Mouse (Mus musculus) heart, embryonic 16.5 days (tissue): Measurements from ENCODE around the gene Enpp6. TPM values are rescaled to one million over a fixed set of nuclear protein-coding genes. Genes with fewer than 3 reads are reported as not detected.

Source experiments
- ATAC-seq: fragments of 200-750 bp; cut with Nextera tagmentation; replicated peaks from 2 replicates; pipeline ENCODE4 v1.8.0; 2017; ENCODE audit warnings: moderate number of reproducible peaks; ENCODE audit not compliant: insufficient read depth, low FRiP score; ENCODE audit errors: extremely low read depth
- H3K27ac ChIP-seq: fragments of 300-500 bp; sonication (generic); 2 replicates; pipeline ENCODE4 v1.5.1; 2014; ENCODE audit warnings: mild to moderate bottlenecking, low read length, control low read depth, moderate library complexity
- H3K27me3 ChIP-seq: fragments of 300-500 bp; sonication (generic); 2 replicates; pipeline ENCODE4 v1.6.1; 2014; ENCODE audit warnings: low read length, mixed read lengths; ENCODE audit not compliant: control insufficient read depth, insufficient read depth
- H3K36me3 ChIP-seq: fragments of 300-500 bp; sonication (generic); 2 replicates; pipeline ENCODE4 v1.6.1; 2014; ENCODE audit not compliant: control insufficient read depth, insufficient read depth
- H3K4me1 ChIP-seq: fragments of 300-500 bp; sonication (generic); 2 replicates; pipeline ENCODE4 v1.6.1; 2014; ENCODE audit warnings: low read length, mixed read lengths; ENCODE audit not compliant: control insufficient read depth, insufficient read depth
- H3K4me2 ChIP-seq: fragments of 300-500 bp; sonication (generic); 2 replicates; pipeline ENCODE4 v1.6.1; 2014; ENCODE audit warnings: low read depth, mild to moderate bottlenecking, control low read depth, low read length
- H3K4me3 ChIP-seq: fragments of 300-500 bp; sonication (generic); 2 replicates; pipeline ENCODE4 v1.5.1; 2014; ENCODE audit warnings: mild to moderate bottlenecking, control low read depth, low read length
- H3K9ac ChIP-seq: fragments of 300-500 bp; sonication (generic); 2 replicates; pipeline ENCODE4 v1.6.1; 2014; ENCODE audit warnings: low read length, control low read depth
- H3K9me3 ChIP-seq: fragments of 300-500 bp; sonication (generic); replicated peaks from 2 replicates; pipeline ENCODE4 v1.6.1; 2016; ENCODE audit warnings: low read length; ENCODE audit not compliant: control insufficient read depth
- WGBS: fragments of 180-500 bp; shearing (Covaris S2); extraction: QIAGEN DNeasy Blood & Tissue Kit; methylation state at CpG from one replicate; pipeline ENCODE4 v1.1.7; 2014; 5-methylcytosine and 5-hydroxymethylcytosine counted together
- polyA plus RNA-seq: library from polyadenylated mRNA; unstranded; fragments of >200 nt; fragmentation: Nextera tagmentation; extraction: Ambion mirVana; gene quantifications from 2 replicates; pipeline ENCODE4 v1.2.1, GENCODE M21; 2015

Enpp6 gene
- polyA plus RNA-seq, 1 experiment from 2014 or later: 3.2 TPM

DNA sequence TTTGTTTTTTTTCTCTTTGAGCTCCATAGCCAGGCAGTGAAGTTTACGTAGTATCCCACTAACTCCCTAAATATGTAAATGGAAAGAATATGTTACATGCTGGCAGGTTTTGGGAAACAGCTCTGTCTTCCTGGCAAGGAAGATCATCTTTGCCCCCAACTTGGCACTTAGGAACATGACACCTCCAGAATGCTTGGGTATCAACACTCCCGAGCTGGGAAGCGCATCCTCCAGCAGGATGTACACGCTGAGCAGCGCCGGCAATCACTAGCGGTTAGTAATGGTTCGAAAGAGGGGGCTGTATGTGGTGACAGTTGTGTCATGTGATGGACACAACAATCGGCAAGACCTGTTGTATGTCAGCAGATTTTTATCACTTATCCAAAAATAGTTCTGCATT, 80.4 kb downstream of the Enpp6 start:
- Histone ChIP-seq H3K4me2 (no peak overlapping the region), H3K27ac (no peak overlapping the region), H3K36me3 (no peaks in the 10 kb centered on the region), H3K27me3 (no peaks in the 10 kb centered on the region), H3K4me1 (no peaks in the 10 kb centered on the region), H3K4me3 (no peak overlapping the region), H3K9ac (no peak overlapping the region), H3K9me3 (no peaks in the 10 kb centered on the region)
- ATAC-seq: no peak
- 82% methylated on average over 9 of the region's 9 CpGs for WGBS

DNA sequence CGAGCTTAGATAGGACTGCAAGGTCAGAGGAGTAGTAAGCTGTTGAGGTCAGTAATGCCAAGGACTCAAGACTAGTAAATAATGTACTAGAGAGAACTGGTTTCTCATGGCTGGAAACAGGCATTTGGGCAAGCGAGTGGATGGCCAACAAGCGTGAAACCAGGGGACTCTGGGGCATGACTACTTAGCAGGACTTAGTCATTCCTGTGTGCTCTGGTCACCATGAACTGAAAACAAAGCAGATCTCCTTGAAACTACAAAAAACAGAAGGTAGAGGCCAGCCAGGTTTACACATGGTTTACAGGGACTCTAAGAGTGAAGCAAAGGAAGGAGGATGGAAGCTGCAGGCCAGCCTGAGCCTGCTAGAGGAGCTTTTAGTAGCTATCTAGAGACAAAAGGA, 82.9 kb downstream of the Enpp6 start:
- no peak overlapping the region for H3K27ac ChIP-seq
- H3K27me3 ChIP-seq: no peaks in the 10 kb centered on the region
- peaks cover 3% of the 10 kb centered on the region for H3K9me3 ChIP-seq
- H3K4me3 ChIP-seq: no peak overlapping the region
- H3K4me1 ChIP-seq: no peaks in the 10 kb centered on the region
- H3K4me2 ChIP-seq: no peak overlapping the region
- ATAC-seq: no peak
- no peak overlapping the region for H3K9ac ChIP-seq
- WGBS: 80% methylated on average over 3 of the region's 3 CpGs
- H3K36me3 ChIP-seq: no peaks in the 10 kb centered on the region

DNA sequence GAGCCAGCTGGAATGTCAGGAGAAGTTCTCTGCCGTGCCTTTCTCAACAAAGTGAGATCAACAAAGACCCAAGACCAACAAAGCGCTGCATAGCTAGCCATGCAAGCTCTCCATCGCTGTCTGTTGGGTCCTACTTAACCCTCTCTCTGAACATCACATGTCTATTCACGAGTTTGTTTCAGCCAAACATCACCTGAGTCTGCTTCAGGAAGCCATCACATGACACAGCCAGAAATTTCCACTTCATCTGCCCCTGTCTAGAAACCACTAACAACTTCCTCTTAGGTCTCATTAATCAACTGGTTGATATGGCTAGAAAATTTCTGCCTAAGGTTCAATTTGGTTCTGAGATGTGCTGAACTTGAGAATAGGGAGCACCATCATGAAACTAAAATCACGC, 85.3 kb downstream of the Enpp6 start:
- H3K4me3 ChIP-seq: no peak overlapping the region
- H3K9ac ChIP-seq: no peak overlapping the region
- H3K4me2 ChIP-seq: no peak overlapping the region
- H3K27ac ChIP-seq: no peak overlapping the region
- WGBS: 75% methylated on average over 5 of the region's 5 CpGs
- ATAC-seq: no peak
- H3K36me3 ChIP-seq: no peaks in the 10 kb centered on the region
- no peaks in the 10 kb centered on the region for H3K27me3 ChIP-seq
- peaks cover 3% of the 10 kb centered on the region for H3K9me3 ChIP-seq
- H3K4me1 ChIP-seq: no peaks in the 10 kb centered on the region

DNA sequence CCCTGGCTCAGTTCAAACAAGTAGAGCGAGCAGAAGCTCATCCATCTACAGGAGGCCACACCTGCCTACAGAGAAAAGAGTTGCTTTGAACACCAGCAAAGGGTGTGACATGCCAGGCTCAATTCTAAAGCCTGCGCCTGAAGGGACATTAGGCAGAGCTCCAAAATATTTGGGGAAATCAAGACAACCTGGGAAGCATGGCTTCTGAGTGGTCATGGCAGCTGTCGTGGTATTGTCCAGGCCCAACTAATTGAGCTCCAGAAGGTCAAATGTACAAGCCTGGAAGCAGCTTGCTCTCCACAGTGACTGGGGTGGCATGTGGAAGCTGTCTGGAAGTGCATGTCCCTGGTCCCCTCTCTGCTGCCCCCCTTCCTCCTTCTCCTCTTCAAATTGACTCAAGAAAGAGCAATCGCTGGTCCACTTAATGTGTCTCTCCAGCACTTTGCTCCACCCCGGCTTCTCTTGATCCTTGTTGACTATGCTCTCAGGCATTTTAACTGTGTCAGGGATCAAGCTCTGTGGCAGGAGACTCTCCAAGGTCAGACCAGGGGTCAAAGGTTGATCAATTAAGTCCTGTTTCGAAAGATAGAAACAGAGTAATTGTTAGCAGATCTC, 89.4 kb downstream of the Enpp6 start:
- H3K36me3 ChIP-seq: no peaks in the 10 kb centered on the region
- no peaks in the 10 kb centered on the region for H3K27me3 ChIP-seq
- H3K4me3 ChIP-seq: no peak overlapping the region
- 72% methylated on average over 6 of the region's 6 CpGs for WGBS
- H3K9me3 ChIP-seq: peaks cover 3% of the 10 kb centered on the region
- H3K27ac ChIP-seq: no peak overlapping the region
- no peaks in the 10 kb centered on the region for H3K4me1 ChIP-seq
- ATAC-seq: no peak
- no peak overlapping the region for H3K9ac ChIP-seq
- no peak overlapping the region for H3K4me2 ChIP-seq

DNA sequence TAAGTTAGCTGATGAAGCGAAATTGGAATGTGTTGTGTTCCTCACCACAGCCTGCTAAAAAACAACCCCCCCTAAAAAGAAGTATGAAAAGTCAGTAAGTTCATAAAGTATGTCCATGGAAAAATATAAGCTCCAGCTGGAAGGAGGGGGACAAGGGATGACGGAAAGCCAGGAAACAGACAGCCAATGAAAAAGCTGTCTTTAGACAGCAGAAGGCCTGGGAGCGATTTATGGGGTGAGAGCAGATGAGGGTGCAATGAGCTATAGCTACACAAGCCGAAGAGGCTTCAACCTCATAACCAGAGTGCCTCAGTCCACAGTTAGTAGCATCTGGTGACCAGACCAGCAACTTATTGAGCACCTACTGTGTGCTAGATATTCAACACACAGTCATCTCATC, 93.3 kb downstream of the Enpp6 start:
- Histone ChIP-seq H3K4me2 (no peak overlapping the region), H3K4me3 (no peak overlapping the region), H3K27me3 (no peaks in the 10 kb centered on the region), H3K36me3 (no peaks in the 10 kb centered on the region), H3K9me3 (no peaks in the 10 kb centered on the region; the same call in 1 of the 2 replicates), H3K4me1 (no peaks in the 10 kb centered on the region), H3K9ac (no peak overlapping the region), H3K27ac (no peak overlapping the region)
- no peak for ATAC-seq
- WGBS: 69% methylated on average over 4 of the region's 4 CpGs

DNA sequence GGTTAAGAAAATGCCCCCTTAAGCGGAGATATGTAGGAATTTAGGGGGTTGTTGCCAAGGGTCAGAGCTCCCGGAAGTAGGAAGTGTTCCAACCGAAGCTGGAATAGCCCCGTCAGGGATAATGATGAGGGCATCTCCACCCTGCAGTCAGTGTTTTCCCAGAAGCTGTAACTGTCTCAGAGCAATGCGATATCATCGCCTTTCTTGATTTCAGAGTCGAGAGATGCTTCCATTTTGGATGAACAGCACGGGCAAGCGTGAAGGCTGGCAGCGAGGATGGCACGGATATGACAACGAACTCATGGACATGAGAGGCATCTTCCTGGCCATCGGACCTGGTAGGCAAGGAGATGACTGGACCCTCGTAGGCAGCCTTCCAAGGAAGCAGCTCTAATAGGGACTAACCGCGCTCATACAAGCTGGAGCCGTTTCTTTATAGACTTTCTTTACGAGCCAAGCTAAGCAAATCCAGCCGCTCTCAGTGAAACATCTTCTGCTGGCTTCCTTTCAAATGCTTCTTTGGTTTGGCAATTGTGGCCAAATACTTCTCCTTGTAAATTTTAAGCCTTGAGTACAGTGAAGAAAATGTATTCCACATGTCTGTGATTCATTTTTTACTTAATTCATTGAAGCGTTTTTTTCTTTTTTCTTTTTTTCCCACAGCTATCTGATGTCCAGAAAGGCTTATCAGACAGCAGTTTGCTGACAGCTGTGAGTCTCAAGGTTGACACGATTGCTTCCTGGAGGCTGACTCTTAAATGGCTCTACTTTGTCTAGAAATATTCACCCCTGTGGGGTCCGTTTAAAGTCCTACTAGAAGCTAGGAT, 95.7 kb downstream of the Enpp6 start:
- H3K36me3 ChIP-seq: no peaks in the 10 kb centered on the region
- H3K9ac ChIP-seq: no peak overlapping the region
- no peaks in the 10 kb centered on the region for H3K27me3 ChIP-seq
- peak overlapping the region; percentile 21; the same call in 1 of the 2 replicates for H3K4me2 ChIP-seq
- no peak overlapping the region for H3K4me3 ChIP-seq
- WGBS: 72% methylated on average over 22 of the region's 22 CpGs
- no peaks in the 10 kb centered on the region for H3K4me1 ChIP-seq
- ATAC-seq: no peak
- no peak overlapping the region for H3K27ac ChIP-seq
- no peaks in the 10 kb centered on the region for H3K9me3 ChIP-seq

DNA sequence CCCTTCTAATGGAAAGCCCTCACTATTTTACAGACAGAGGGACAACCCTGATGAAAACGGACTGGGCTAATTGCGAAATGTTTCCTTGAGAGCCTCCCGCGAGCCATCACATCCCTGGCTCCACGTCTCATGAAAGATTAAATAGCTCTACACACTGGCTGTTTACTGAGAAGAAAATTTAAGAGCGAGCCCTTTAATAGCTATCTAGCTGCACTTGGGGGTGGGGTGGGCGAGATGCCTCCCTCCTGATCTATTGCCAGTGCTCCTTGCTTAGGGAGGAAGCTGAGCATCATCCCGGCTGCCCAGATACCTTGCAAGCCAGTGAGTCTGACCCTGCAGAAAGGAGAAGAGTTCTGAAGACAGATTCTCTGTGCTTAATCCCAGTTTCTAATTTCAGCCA, 103.3 kb downstream of the Enpp6 start:
- no peak for ATAC-seq
- Histone ChIP-seq H3K9ac (no peak overlapping the region), H3K9me3 (no peaks in the 10 kb centered on the region), H3K27me3 (no peaks in the 10 kb centered on the region), H3K36me3 (no peaks in the 10 kb centered on the region), H3K4me3 (no peak overlapping the region), H3K4me1 (no peaks in the 10 kb centered on the region), H3K27ac (no peak overlapping the region), H3K4me2 (no peak overlapping the region)
- 68% methylated on average over 8 of the region's 8 CpGs for WGBS

DNA sequence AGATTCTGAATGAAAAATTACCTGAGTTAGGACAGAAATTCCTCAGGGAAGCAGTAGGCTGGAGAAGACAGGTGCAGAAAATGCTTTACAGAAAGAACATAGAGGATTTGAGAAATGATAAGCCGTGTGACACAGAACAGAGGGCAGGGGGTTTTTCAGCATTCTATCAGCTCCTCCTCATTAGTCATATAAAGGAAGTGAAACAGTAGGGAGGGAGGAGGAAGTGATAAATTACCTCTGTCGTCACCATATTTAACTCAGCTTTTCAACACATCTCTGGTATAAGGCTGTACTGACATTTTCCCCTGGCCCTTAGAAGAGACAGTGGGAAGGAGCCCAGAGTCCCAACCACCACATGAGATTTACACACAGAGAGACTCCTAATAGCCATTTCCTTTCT, 118.9 kb downstream of the Enpp6 start:
- Histone ChIP-seq H3K27me3 (no peaks in the 10 kb centered on the region), H3K4me3 (no peak overlapping the region), H3K4me2 (no peak overlapping the region), H3K36me3 (no peaks in the 10 kb centered on the region), H3K4me1 (no peaks in the 10 kb centered on the region), H3K27ac (no peak overlapping the region), H3K9ac (no peak overlapping the region), H3K9me3 (no peaks in the 10 kb centered on the region)
- WGBS: 60% methylated on average over 2 of the region's 2 CpGs
- ATAC-seq: no peak

DNA sequence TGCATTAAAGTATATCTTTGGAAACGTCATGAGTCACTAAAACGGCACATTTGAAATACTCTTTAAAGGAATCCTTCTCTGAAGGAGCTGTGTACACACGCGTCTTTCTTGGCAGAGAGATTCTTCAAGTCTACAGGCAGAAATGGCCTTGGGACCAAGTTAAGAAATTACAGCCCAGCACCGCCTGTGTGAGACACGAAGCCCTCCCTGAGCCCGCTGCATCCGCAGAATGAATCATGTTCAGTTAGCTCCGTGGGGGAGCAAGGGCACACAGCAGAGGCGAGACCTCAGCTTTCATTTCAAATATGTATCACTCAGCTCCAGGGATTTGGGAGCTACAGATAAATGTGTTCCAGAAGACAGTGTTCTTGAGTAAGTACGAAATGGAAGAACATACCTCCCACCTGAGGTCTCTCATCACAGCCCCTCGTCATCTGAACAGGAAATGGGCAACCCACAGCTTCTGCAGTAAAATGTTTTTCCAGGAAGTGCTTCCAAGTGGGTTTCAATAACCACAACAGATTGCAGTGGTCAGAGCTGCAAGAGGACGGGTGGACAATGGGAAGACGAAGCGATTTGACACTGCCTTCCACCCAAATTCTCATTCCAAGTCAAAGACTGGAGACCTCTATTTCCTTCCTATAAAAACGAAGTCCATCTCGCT, 127.6 kb downstream of the Enpp6 start:
- WGBS: 76% methylated on average over 17 of the region's 17 CpGs
- H3K4me1 ChIP-seq: no peaks in the 10 kb centered on the region
- H3K9ac ChIP-seq: no peak overlapping the region
- H3K27ac ChIP-seq: no peak overlapping the region
- no peaks in the 10 kb centered on the region for H3K36me3 ChIP-seq
- no peak for ATAC-seq
- 0 out of 2 replicates have a peak, but pooled peaks cover 3% of the 10 kb centered on the region for H3K9me3 ChIP-seq
- H3K27me3 ChIP-seq: no peaks in the 10 kb centered on the region
- no peak overlapping the region for H3K4me2 ChIP-seq
- no peak overlapping the region for H3K4me3 ChIP-seq
